Mouse (Mus musculus): ENCODE results near the gene Hbq1a.

- TF ChIP-seq CTCF (IDR thresholded peaks at IDR 0.05; ENCODE audit: low read depth) (no peak), EP300 (optimal IDR thresholded peaks at IDR 0.05) (no peak)
Observed at GRCm38 (mm10) chr11:32331861-32332260, 32.0 kb downstream of the Hbq1a start.
